Mouse (Mus musculus): Measurements from ENCODE around the gene 4833427G06Rik.
"Not testable (repeated sequence)": the region's sequence is repeated elsewhere in the genome, so short reads cannot be mapped to it uniquely, and the experiment has no call there.

The 4833427G06Rik gene

DNA sequence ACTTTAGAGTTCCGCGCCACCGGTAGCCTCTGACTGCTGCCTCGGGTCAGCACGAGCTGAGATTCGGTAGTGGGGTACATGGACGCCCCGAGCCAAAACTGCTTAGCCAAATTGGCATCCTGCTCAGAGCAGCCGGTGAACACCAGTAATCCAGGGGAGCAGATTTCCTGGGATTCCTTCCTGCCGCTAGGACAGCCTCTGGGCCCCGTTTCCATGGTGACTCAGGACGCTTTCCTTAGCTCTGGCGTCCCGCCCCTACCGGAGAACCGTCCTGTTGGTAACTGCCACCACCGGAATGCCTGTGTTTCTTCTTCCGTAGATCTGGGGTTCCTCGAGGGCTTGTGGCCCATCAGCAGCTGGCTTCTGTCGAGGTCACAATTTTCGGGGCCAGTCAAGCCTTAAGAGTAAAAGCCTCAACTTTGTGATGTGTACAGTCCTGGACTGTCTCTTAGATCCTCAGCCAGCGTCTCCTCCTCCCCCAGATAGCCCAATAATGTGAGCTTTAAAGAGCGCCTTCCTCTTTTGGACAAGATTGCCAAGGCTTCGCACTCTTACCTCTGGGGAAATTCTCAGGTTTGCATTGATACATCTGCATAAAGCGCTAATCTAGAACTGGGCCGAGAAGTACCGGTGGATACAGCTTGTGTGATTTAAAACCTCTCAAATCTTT lies at the start of gene 4833427G06Rik:
Gene 4833427G06Rik, minus strand, starts transcription at position 323 of the 670 bp plus-strand sequence.
- peak in 1 of 2 experiments; percentile 5 for DNase-seq (ENCODE audit: low spot score in 2 of 2)

DNA sequence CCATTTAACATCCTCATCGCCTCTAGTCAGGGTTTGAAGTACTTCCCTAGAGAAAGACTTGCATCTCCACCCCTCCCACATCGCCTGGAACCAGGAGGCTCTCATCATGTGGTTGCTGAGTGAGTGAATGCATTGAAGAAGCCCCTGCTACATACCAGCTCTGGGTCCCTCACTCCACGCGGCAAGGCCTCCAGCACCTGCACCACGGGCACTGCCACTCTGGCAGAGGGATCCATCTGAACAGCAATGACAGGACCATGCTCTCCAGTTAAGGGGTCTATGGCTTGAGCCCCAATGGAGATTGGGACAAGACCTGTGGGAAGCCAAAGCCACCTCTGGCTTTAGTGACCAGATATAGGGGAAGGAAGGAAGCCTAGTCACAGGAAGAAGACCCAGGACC lies 45.4 kb upstream of the 4833427G06Rik start:
- no peak for DNase-seq (ENCODE audit: low spot score in 2 of 2)

GRCm38 (mm10) chr9:51146496-51146895 lies 44.6 kb upstream of the 4833427G06Rik start:
- no peak for DNase-seq (ENCODE audit: low spot score in 2 of 2)

DNA sequence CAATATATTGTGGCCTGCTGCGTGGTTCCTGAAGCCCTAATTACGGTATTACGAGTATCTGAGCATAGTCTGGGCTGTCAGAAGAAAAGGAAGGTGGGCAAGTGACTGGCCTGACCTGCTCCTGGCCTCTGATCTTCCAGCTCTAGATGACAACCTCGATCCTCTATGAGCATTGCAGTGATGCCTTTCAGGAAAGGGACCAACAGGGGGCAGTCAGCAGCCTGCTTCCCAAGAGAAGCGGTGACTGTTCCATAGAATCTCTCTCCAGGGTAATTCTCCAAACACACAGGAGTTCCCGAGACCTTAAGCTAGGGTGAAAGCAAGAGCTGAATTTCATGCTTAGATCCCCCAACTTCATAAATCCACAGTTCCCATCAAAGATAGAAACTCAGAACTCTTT lies 42.3 kb upstream of the 4833427G06Rik start:
- no peak for DNase-seq (ENCODE audit: low spot score in 2 of 2)

GRCm38 (mm10) chr9:51143437-51143836 lies 41.6 kb upstream of the 4833427G06Rik start:
- DNase-seq (ENCODE audit: low spot score in 2 of 2): no peak

DNA sequence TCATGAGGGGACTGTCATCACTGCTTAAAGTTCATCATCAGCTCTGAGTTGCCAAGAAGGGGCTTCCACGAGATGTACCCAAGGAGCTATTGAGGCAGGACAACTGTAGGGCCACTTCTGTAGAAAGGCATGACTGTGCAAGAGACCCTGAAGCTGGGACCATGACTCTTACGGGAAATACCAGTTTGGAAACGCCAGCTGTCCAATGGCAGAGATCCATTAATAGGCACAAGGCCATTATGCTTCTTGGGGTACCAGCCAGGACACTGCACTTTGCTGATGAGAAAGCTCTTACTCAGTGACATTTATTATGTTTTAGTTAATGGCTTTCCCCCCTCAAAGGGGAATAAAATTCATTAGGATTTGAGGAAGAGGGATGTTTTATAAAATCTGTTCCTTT lies 38.8 kb upstream of the 4833427G06Rik start:
- DNase-seq (ENCODE audit: low spot score in 2 of 2): no peak

- DNase-seq (ENCODE audit: low spot score in 2 of 2): not testable (repeated sequence)
These were observed 37.5 kb upstream of the 4833427G06Rik start for GRCm38 (mm10) chr9:51139401-51139800.

DNA sequence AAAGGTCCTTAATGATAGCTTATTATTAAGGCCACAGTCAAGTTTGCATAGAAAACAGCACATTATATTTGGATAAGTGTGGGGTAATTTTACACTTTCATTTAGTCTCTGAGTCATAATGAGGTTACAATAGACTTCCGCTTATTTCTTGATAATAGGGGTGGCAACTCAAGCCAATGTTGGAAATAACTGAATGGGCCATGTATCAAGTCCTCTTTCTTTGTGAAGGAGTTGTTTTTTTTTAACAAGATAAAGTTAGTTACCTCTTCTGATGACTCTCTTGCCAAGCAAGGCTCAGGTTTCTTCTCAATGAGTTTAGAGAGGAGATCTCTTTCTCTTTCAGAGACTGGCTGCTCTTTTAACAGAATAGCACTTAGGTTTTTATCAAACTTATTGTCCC lies 36.4 kb upstream of the 4833427G06Rik start:
- DNase-seq (ENCODE audit: low spot score in 2 of 2): no peak

DNA sequence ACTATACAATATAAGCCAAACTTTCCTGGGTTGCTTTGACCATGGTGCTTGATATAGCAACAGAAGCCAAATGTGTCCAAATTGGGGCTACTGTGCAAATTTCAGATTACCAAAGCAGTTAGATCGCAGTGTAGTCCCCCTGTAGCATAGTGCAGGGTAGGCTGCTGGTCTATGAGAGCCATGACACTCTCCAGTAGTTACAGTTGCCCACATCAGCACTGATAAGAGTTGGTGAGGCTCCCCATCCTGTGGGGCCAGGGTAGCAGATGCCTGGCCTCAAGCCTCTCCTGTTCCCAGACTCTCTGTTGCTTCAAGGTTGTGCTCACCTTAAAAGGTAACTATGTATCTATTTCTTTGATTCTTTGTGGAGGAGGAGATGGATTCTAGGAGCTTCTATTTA lies 36.0 kb upstream of the 4833427G06Rik start:
- no peak for DNase-seq (ENCODE audit: low spot score in 2 of 2)

GRCm38 (mm10) chr9:51137432-51137831 lies 35.6 kb upstream of the 4833427G06Rik start:
- DNase-seq (ENCODE audit: low spot score in 2 of 2): no peak

GRCm38 (mm10) chr9:51136985-51137384 lies 35.1 kb upstream of the 4833427G06Rik start:
- DNase-seq (ENCODE audit: low spot score in 2 of 2): no peak

- DNase-seq (ENCODE audit: low spot score in 2 of 2): no peak
These were observed 12.9 kb upstream of the 4833427G06Rik start for GRCm38 (mm10) chr9:51114767-51115166.

DNA sequence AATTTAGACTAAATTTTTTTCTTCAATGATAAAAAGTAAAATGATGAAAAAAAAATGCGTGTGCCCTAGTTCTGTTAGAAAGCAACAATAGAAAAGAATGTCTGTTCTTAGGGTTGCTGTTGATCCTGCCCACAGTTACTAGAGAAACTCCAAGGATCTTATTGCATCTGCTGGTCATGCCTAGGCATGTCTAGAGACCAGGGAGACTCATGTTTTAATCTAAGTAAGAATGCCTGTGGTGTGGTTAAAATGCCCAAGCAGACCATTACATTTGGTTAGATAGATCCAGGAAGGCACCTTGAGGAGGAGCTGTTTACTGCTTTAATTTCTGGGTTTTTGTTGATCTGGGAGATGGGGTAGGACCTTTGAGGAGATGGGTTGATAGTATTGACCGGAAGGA lies 3.9 kb upstream of the 4833427G06Rik start:
- DNase-seq (ENCODE audit: low spot score in 2 of 2): peak in 1 of 2 experiments; percentile 6

- peak; percentile 5 to 8 for DNase-seq (ENCODE audit: low spot score in 2 of 2)
These were observed 2.1 kb upstream of the 4833427G06Rik start for GRCm38 (mm10) chr9:51103808-51104514.

DNA sequence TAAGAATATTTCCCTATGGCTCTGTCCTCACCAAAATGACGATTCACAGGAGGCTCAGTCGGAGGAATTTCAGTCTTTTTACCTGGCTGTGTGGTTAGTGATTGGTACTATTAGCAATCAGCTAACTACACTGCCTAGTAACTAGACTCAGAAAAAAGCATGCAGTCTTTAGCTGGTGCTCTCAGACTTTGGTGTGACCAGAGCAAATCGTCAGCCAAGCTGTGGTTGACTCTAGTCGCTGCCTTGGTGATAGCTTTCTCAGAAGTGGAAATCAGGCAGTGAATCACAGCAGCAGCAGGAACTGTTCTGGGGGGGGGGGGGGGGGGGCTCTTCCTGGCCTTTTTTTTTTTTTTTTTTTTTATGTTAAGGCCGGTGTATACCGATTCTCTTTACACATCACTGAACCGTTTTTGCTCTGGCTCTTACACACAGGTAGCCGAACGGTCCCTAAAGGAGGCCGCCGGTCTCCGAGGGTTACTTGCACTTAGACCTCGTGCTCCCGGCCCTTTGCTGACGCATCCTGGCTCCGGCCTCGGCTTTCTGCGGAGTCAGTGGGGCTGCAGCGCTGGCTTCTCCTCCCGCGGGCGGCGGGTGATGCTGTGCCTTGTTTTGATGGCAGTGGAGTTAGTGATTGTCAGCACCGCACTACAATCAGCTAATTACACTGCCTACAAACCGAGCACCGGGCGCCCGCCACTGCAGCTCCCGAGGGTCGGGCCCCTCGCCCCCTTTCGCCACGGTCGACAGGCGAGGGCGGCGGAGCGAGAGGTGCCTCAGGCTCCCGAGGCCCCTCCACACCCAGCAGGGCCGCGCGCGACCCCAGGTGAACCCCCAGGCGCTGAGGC lies 1.3 kb upstream of the 4833427G06Rik start:
- DNase-seq (ENCODE audit: low spot score in 2 of 2): peak; percentile 24 to 40

DNA sequence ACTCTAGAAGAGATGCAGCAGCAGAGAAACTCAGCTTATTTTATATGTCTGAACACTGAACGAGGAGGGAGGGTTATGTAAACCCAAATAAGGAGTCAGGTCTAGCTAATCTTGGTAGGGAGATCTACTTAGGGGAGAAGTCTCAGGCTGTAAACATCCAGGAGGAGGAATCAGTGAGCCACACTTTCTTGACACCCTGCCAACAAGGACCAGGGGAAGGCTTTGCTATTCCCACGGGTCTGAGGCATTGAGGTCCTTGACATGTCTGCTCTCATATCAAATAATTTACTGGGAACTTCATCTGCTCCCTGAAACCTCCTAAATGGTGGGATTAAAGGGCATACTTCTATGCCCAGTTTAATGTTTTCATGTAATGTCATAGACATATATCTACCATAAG lies 5.6 kb downstream of the 4833427G06Rik start:
- DNase-seq (ENCODE audit: low spot score in 2 of 2): no peak

GRCm38 (mm10) chr9:51093697-51094096 lies 8.2 kb downstream of the 4833427G06Rik start:
- DNase-seq (ENCODE audit: low spot score in 2 of 2): no peak

GRCm38 (mm10) chr9:51081614-51082013 lies 20.3 kb downstream of the 4833427G06Rik start:
- DNase-seq (ENCODE audit: low spot score in 2 of 2): no peak

GRCm38 (mm10) chr9:51076979-51077315 lies 24.9 kb downstream of the 4833427G06Rik start, which contains the start of gene Layn:
TSS of gene Layn (minus strand) at chr9:51077094.
- peak; percentile 47 to 81 for DNase-seq (ENCODE audit: low spot score in 2 of 2)

DNA sequence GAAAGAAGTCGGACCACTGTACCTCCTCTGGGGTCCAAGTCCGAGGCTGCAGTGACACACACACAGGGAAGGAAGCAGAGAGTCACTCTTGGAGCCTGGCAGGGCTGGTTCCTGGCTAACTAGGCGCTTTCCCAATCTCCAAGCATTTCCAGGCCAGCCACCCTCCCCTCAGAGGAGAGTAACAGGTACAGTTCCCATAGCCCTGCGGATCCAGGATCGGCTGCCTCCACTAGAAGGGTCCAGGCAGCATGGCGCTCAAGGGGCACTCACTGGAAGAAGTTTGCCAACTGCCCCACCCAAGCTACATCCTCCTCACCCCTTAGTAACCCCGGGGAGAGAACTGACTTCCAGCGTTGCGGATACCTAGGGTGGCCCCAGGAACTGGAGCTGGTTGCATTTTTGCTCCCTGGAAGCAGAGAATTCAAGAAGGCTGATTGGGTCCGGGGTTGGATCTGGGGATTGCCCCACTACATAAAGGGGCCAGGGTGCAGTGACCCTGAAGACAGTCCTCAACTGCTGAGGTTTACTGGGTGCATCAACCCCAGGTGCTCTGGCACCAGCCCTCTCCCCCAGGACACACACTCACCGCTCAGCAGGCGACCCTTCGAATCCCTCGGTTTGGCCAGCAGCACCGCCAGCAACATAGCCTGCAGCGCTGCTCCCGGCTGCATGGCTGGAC lies 25.4 kb downstream of the 4833427G06Rik start:
- peak in 1 of 2 experiments; percentile 18 for DNase-seq (ENCODE audit: low spot score in 2 of 2)

DNA sequence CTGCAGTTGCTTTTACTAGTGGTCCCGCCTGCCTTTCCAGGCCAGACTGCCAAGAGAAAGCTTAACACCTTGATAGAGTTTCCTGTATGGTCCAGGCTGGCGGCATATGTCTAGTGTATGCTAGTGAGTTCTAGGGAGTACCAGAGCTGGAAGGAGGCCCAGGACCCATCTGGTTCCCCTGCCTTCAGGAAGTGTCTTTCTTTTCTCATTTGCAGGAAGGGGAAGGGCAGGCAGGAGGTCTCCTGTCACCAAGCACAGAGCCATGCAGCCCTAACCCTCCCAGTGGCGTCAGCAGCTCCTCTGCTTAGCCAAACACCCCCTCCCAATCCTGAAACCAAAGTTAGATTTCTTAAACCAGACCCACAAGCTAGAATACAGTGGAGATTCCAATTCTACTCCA lies 26.1 kb downstream of the 4833427G06Rik start:
- DNase-seq (ENCODE audit: low spot score in 2 of 2): no peak

GRCm38 (mm10) chr9:51070801-51071200 lies 31.1 kb downstream of the 4833427G06Rik start:
- DNase-seq (ENCODE audit: low spot score in 2 of 2): no peak
